Mouse (Mus musculus): Measurements from ENCODE around the gene A930018P22Rik. TPM values are rescaled to one million over a fixed set of nuclear protein-coding genes. Genes with fewer than 3 reads are reported as not detected.

The A930018P22Rik gene
- total RNA-seq, 1 experiment = not detected

DNA sequence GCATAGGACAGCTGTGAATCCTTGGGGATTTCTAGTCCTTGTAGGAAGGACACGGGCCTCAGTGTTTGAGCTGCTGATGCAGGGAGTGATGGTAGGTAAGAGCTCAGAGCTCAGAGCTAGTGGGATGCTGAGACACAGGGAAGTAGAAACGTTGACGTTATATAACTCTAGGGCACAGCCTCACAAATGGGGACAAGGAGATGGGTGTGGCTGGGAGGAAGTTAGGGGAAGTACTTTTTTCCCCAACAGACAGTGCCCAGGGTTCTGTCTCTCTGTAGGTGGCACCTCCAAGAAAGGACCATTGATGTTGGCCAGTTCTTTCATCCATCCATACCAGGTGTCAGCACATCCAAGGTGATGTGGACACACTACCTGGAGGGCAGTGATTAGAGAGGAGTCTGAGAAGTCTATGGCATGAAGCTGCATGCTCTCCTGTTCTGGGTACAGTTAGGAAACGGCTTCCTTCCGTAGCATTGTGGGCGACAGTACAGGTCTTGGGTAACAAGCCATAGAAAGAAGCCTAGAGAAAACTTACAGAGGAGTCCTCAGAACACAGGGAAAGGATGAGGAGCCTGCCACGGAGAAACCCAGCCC lies 9.8 kb downstream of the A930018P22Rik start:
- no peak for TF ChIP-seq MAFK (IDR thresholded peaks at IDR 0.05; ENCODE audit: insufficient read depth, low read depth, low read length)
- TF ChIP-seq CHD2 (IDR thresholded peaks at IDR 0.05; ENCODE audit: low read depth, low read length) = no peak
- no peak for TF ChIP-seq ZNF384 (IDR thresholded peaks at IDR 0.05; ENCODE audit: low read depth, low read length)
- no peak for TF ChIP-seq ZC3H11A (IDR thresholded peaks at IDR 0.05; ENCODE audit: borderline replicate concordance, low read depth, low read length)
- no peak for TF ChIP-seq HCFC1 (IDR thresholded peaks at IDR 0.05; ENCODE audit: borderline replicate concordance, insufficient read depth, low read length)
- Histone ChIP-seq H3K9me3 (ENCODE audit: control insufficient read depth, insufficient read depth, low read depth, low read length) (no peaks in the 10 kb centered on the region), H3K36me3 (ENCODE audit: control insufficient read depth, insufficient read depth, low read length, poor library complexity, severe bottlenecking) (no peaks in the 10 kb centered on the region), H3K27ac (ENCODE audit: insufficient read depth, low read depth, low read length, poor library complexity, severe bottlenecking) (no peak overlapping the region), H3K9ac (ENCODE audit: insufficient read depth, low read depth, low read length, poor library complexity, severe bottlenecking) (no peak overlapping the region), H3K4me1 (ENCODE audit: control insufficient read depth in 2 of 2, insufficient read depth in 2 of 2, low read length in 2 of 2, poor library complexity in 1 of 2) (0 out of 4 replicates have a peak, but pooled peaks cover 0 to 3% of the 10 kb centered on the region in 2 experiments), H3K4me3 (ENCODE audit: insufficient read depth in 1 of 2, low read depth in 1 of 2, low read length in 2 of 2, poor library complexity in 1 of 2, severe bottlenecking in 1 of 2) (no peak overlapping the region)
- no peak for DNase-seq (ENCODE audit: low read depth, low spot score)
- in situ Hi-C loops (cut with MboI; ENCODE audit: low sequenced_read_pairs in 2 of 2, unreplicated experiment in 2 of 2) = loop anchor here (10.0 to 25.0 kb wide), 2 partner anchors 272 to 305 kb away; no protein-coding TSS in a partner anchor

DNA sequence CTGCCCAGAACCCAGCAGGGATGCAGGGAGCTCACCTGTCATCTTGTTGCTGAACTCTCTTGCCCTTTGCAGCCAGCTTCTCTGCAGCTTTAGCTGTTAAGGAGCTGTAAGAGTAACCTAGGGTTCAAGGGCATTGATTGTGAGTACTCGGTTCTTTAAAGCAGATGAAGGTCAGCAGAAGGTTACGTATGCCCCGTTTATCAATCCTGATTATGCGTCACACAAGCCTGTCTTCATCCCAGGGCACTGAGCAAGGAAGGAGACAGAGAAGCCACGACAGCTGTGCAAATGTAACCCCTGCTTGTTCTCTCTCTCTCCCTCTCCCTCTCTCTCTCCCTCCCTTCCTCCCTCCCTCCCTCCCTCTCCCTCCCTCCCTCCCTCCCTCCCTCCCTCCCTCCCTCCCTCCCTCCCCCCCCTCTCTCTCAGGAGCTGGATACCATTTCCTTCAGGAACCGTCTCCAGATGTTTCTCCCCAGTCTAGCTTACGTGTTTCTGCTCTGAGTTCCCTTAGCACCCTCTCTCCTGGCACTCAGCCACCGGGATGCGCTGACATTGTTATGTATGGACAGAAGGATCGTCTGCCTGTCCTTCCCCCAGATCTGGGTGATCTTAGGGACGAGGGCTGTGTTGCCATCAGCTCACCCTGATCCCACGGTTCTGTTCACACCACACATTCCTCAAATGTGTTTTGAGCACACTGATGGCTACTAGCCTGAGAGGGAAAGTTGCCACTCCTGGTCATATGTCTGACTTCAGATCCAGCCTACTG lies 10.7 kb downstream of the A930018P22Rik start:
- no peak for DNase-seq (ENCODE audit: low read depth, low spot score)
- Histone ChIP-seq H3K4me3 (ENCODE audit: insufficient read depth in 1 of 2, low read depth in 1 of 2, low read length in 2 of 2, poor library complexity in 1 of 2, severe bottlenecking in 1 of 2) (no peak overlapping the region), H3K4me1 (ENCODE audit: control insufficient read depth in 2 of 2, insufficient read depth in 2 of 2, low read length in 2 of 2, poor library complexity in 1 of 2) (0 out of 4 replicates have a peak, but pooled peaks cover 0 to 3% of the 10 kb centered on the region in 2 experiments), H3K36me3 (ENCODE audit: control insufficient read depth, insufficient read depth, low read length, poor library complexity, severe bottlenecking) (no peaks in the 10 kb centered on the region), H3K9me3 (ENCODE audit: control insufficient read depth, insufficient read depth, low read depth, low read length) (no peaks in the 10 kb centered on the region), H3K9ac (ENCODE audit: insufficient read depth, low read depth, low read length, poor library complexity, severe bottlenecking) (no peak overlapping the region), H3K27ac (ENCODE audit: insufficient read depth, low read depth, low read length, poor library complexity, severe bottlenecking) (no peak overlapping the region)
- in situ Hi-C loops (cut with MboI; ENCODE audit: low sequenced_read_pairs in 2 of 2, unreplicated experiment in 2 of 2) = loop anchor here (10.0 to 25.0 kb wide), 2 partner anchors 272 to 304 kb away; no protein-coding TSS in a partner anchor
- TF ChIP-seq CHD2 (IDR thresholded peaks at IDR 0.05; ENCODE audit: low read depth, low read length) (no peak), HCFC1 (IDR thresholded peaks at IDR 0.05; ENCODE audit: borderline replicate concordance, insufficient read depth, low read length) (no peak), MAFK (IDR thresholded peaks at IDR 0.05; ENCODE audit: insufficient read depth, low read depth, low read length) (no peak), ZNF384 (IDR thresholded peaks at IDR 0.05; ENCODE audit: low read depth, low read length) (no peak), ZC3H11A (IDR thresholded peaks at IDR 0.05; ENCODE audit: borderline replicate concordance, low read depth, low read length) (no peak)

DNA sequence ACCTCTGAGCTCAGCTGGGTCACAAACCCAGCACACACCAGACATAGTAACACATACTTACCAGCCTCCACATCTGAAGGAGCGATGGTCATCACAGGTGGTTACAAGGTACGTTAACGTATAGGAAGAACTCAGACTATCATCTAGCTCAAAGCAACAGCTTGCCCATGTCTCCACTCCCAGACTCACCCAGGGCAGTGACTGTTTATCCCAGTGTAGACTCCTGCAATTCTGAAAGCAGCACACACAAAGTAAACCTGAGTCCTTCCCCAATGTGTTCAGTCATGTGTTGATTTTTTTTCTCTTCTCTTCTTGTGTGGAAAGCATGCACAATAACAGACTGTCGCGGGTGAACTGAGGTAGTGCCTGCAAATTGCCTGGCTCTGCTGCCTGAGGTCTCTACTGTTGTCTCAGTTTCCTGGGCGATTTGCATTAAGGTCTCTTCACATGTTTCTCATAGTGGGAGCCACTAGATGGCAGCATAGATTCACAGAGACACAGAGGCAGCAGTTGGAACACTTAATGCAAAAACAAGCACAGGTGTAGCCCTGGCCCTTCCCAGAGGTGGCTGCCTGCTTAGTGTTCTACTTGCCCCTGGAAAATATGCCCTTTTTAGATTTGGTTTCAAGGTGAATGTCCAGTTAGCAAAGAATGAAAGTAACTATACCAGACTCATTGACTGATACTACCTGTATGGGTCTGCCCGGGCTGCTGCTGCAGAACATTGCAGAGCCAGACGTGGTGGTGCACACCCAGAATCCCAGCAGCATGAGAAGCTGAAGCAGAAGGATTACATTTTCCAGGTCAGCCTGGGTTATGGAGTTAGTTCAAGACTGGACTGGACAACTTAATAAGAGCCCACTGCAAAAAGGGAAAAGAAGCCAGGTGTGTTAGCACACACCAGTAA lies 11.8 kb downstream of the A930018P22Rik start:
- no peak overlapping the region for H3K4me3 ChIP-seq (ENCODE audit: insufficient read depth in 1 of 2, low read depth in 1 of 2, low read length in 2 of 2, poor library complexity in 1 of 2, severe bottlenecking in 1 of 2)
- H3K36me3 ChIP-seq (ENCODE audit: control insufficient read depth, insufficient read depth, low read length, poor library complexity, severe bottlenecking) = no peaks in the 10 kb centered on the region
- DNase-seq (ENCODE audit: low read depth, low spot score) = peak; percentile 84
- H3K27ac ChIP-seq (ENCODE audit: insufficient read depth, low read depth, low read length, poor library complexity, severe bottlenecking) = no peak overlapping the region
- in situ Hi-C loops (cut with MboI; ENCODE audit: low sequenced_read_pairs in 2 of 2, unreplicated experiment in 2 of 2) = loop anchor here (10.0 to 25.0 kb wide), 2 partner anchors 270 to 303 kb away; no protein-coding TSS in a partner anchor
- no peaks in the 10 kb centered on the region for H3K9me3 ChIP-seq (ENCODE audit: control insufficient read depth, insufficient read depth, low read depth, low read length)
- H3K9ac ChIP-seq (ENCODE audit: insufficient read depth, low read depth, low read length, poor library complexity, severe bottlenecking) = no peak overlapping the region
- 0 out of 4 replicates have a peak, but pooled peaks cover 0 to 3% of the 10 kb centered on the region in 2 experiments for H3K4me1 ChIP-seq (ENCODE audit: control insufficient read depth in 2 of 2, insufficient read depth in 2 of 2, low read length in 2 of 2, poor library complexity in 1 of 2)
- TF ChIP-seq HCFC1 (IDR thresholded peaks at IDR 0.05; ENCODE audit: borderline replicate concordance, insufficient read depth, low read length) (no peak), ZC3H11A (IDR thresholded peaks at IDR 0.05; ENCODE audit: borderline replicate concordance, low read depth, low read length) (peak; percentile 96)

DNA sequence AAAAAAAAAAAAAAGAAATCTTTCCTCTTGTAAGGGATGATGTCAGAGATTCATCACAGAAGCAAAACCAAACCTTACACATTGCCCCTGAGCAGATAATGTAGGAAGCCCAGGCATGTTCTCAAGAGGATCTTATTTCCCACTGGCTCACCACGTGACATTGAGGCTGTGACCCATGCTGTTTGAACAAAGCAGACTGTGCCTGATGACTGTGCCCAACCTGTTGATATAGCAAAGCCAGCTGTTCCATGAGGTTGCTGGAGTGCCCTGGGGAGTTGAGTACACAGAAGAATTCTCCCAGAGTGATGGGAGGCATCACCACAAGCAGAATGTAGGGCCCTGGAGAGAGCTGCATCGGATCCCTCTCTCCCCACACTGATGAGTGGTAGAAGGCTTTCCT lies 13.4 kb downstream of the A930018P22Rik start:
- no peak for DNase-seq (ENCODE audit: low read depth, low spot score)
- H3K9ac ChIP-seq (ENCODE audit: insufficient read depth, low read depth, low read length, poor library complexity, severe bottlenecking) = no peak overlapping the region
- no peaks in the 10 kb centered on the region for H3K36me3 ChIP-seq (ENCODE audit: control insufficient read depth, insufficient read depth, low read length, poor library complexity, severe bottlenecking)
- no peak overlapping the region for H3K27ac ChIP-seq (ENCODE audit: insufficient read depth, low read depth, low read length, poor library complexity, severe bottlenecking)
- no peaks in the 10 kb centered on the region for H3K9me3 ChIP-seq (ENCODE audit: control insufficient read depth, insufficient read depth, low read depth, low read length)
- H3K4me1 ChIP-seq (ENCODE audit: control insufficient read depth in 2 of 2, insufficient read depth in 2 of 2, low read length in 2 of 2, poor library complexity in 1 of 2) = 0 out of 4 replicates have a peak, but pooled peaks cover 0 to 3% of the 10 kb centered on the region in 2 experiments
- no peak for TF ChIP-seq MAFK (IDR thresholded peaks at IDR 0.05; ENCODE audit: insufficient read depth, low read depth, low read length)
- no peak for TF ChIP-seq ZC3H11A (IDR thresholded peaks at IDR 0.05; ENCODE audit: borderline replicate concordance, low read depth, low read length)
- no peak for TF ChIP-seq HCFC1 (IDR thresholded peaks at IDR 0.05; ENCODE audit: borderline replicate concordance, insufficient read depth, low read length)
- H3K4me3 ChIP-seq (ENCODE audit: insufficient read depth in 1 of 2, low read depth in 1 of 2, low read length in 2 of 2, poor library complexity in 1 of 2, severe bottlenecking in 1 of 2) = no peak overlapping the region
- in situ Hi-C loops (cut with MboI; ENCODE audit: low sequenced_read_pairs in 2 of 2, unreplicated experiment in 2 of 2) = loop anchor here (10.0 to 25.0 kb wide), 2 partner anchors 269 to 301 kb away; no protein-coding TSS in a partner anchor
